Mouse (Mus musculus): ENCODE results near the gene Dcx.

Gene Dcx

GRCm38 (mm10) chrX:143826521-143826920 lies 106.6 kb downstream of the Dcx start:
- DNase-seq (ENCODE audit: low spot score): no peak

- no peak for DNase-seq (ENCODE audit: low spot score)
These were observed 114.2 kb downstream of the Dcx start for GRCm38 (mm10) chrX:143818961-143819360.

GRCm38 (mm10) chrX:143815948-143816347 lies 117.2 kb downstream of the Dcx start:
- no peak for DNase-seq (ENCODE audit: low spot score)

All from urinary bladder, postnatal 25 days (tissue).